In the genomic region with DNA sequence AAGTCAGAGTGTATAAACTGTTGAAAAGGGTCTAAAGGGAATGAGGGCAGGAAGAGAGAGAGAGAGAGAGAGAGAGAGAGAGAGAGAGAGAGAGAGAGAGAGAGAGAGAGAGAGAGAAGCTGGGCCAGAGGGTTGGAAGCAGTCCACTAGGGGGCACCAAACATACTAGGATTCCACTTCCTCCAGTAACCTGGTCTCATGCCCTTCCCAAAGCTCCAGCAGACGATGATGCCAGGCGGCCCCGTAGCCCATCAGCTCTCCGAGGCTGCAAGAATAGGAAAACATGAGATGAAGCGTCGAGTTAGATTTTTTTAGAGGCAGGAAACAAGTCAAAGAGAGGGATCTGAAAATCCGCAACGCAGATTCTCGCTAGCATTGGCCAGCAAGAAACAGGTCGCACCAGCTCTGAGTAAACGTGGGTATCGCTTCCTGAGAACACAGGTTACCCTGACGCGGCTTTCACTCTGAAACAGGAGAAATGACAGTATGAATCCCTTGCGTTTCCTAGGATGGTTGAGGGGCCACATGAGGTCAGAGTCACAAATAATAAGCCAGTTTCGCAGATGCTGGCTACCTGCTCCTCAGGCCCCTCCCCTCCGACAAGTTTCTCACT, we compare ENCODE assay signal across 8 mouse cellular contexts. TPM values are rescaled to one million over a fixed set of nuclear protein-coding genes. Genes with fewer than 3 reads are reported as not detected.
DNase-seq lines count a peak whose midpoint lies in the region; ATAC-seq lines count a peak whose summit lies in the region.

No protein-coding gene starts in this region.

- H3K4me1 ChIP-seq in forebrain, embryonic 16.5 days (replicated peaks; ENCODE audit: control insufficient read depth, insufficient read depth, low read length): peaks cover 6% of the 10 kb centered on the region
- no peaks in the 10 kb centered on the region for H3K4me1 ChIP-seq in liver, embryonic 16.5 days (ENCODE audit: control insufficient read depth, low read depth, low read length)
- H3K4me1 ChIP-seq in neural tube, embryonic 13.5 days (replicated peaks): peaks cover 4% of the 10 kb centered on the region; the same call in 1 of the 2 replicates

- 0 out of 2 replicates have a peak, but pooled peaks cover 5% of the 10 kb centered on the region for H3K27me3 ChIP-seq in forebrain, embryonic 16.5 days (replicated peaks; ENCODE audit: control insufficient read depth, insufficient read depth, low read length)
- H3K27me3 ChIP-seq in liver, embryonic 16.5 days (ENCODE audit: control insufficient read depth, insufficient read depth, low read depth, low read length): no peaks in the 10 kb centered on the region
- 0 out of 2 replicates have a peak, but pooled peaks cover 6% of the 10 kb centered on the region for H3K27me3 ChIP-seq in neural tube, embryonic 13.5 days

- WGBS in forebrain, embryonic 16.5 days: 15% methylated on average over 17 of the region's 17 CpGs
- 20% methylated on average over 17 of the region's 17 CpGs for WGBS in liver, embryonic 16.5 days (ENCODE audit: insufficient replicate concordance)
- WGBS in neural tube, embryonic 13.5 days: 18% methylated on average over 17 of the region's 17 CpGs

- no peaks in the 10 kb centered on the region for H3K36me3 ChIP-seq in forebrain, embryonic 16.5 days (ENCODE audit: control insufficient read depth, insufficient read depth)
- no peaks in the 10 kb centered on the region for H3K36me3 ChIP-seq in liver, embryonic 16.5 days (ENCODE audit: control insufficient read depth, insufficient read depth)
- H3K36me3 ChIP-seq in neural tube, embryonic 13.5 days: no peaks in the 10 kb centered on the region

- intact Hi-C loops in heart, postnatal 36 days (cut with DNase I): loop anchor here (2.0 to 5.0 kb wide), 3 partner anchors 161 to 308 kb away; no protein-coding TSS in a partner anchor

- H3K4me3 ChIP-seq in forebrain, embryonic 16.5 days (replicated peaks; ENCODE audit: low read length): peak overlapping the region; percentile 39
- no peak overlapping the region for H3K4me3 ChIP-seq in liver, embryonic 16.5 days (ENCODE audit: low read depth, low read length)
- peak overlapping the region; percentile 32 for H3K4me3 ChIP-seq in neural tube, embryonic 13.5 days

- ATAC-seq in forebrain, embryonic 16.5 days: peak; percentile 83
- no peak for ATAC-seq in liver, embryonic 16.5 days (ENCODE audit: low read depth)
- ATAC-seq in neural tube, embryonic 13.5 days (ENCODE audit: low read depth): peak; percentile 79

- peak overlapping the region; percentile 71 for H3K4me2 ChIP-seq in forebrain, embryonic 16.5 days (ENCODE audit: low read length)
- peak overlapping the region; percentile 26; the same call in 1 of the 2 replicates for H3K4me2 ChIP-seq in liver, embryonic 16.5 days (ENCODE audit: low read depth, low read length)
- peak overlapping the region; percentile 60 for H3K4me2 ChIP-seq in neural tube, embryonic 13.5 days

- H3K9ac ChIP-seq in forebrain, embryonic 16.5 days (replicated peaks; ENCODE audit: low read depth, low read length): peak overlapping the region; percentile 44; the same call in 1 of the 2 replicates
- no peak overlapping the region for H3K9ac ChIP-seq in liver, embryonic 16.5 days (ENCODE audit: low read depth, low read length)
- peak overlapping the region; percentile 63 for H3K9ac ChIP-seq in neural tube, embryonic 13.5 days

- no peak overlapping the region for H3K27ac ChIP-seq in forebrain, embryonic 16.5 days (ENCODE audit: low read length)
- H3K27ac ChIP-seq in liver, embryonic 16.5 days (ENCODE audit: low read length): no peak overlapping the region
- no peak overlapping the region for H3K27ac ChIP-seq in neural tube, embryonic 13.5 days (replicated peaks)

- no peaks in the 10 kb centered on the region for H3K9me3 ChIP-seq in forebrain, embryonic 16.5 days (ENCODE audit: control insufficient read depth, low read length)
- no peaks in the 10 kb centered on the region for H3K9me3 ChIP-seq in liver, embryonic 16.5 days (replicated peaks; ENCODE audit: control insufficient read depth, low read length)
- H3K9me3 ChIP-seq in neural tube, embryonic 13.5 days: no peaks in the 10 kb centered on the region

- peak; percentile 44 for DNase-seq in MEL-GATA-1-ER (ENCODE audit: extremely low read depth, low read depth)
- DNase-seq in cerebellum, adult 11-12 months: peak; percentile 83
- peak; percentile 68 to 76 for DNase-seq in heart, postnatal 36 days
- DNase-seq in layer of hippocampus, adult 18-20 months (ENCODE audit: low spot score in 2 of 2): peak; percentile 67 to 92
- peak; percentile 66 for DNase-seq in thymus, postnatal 14 days

RNA-seq across cellular contexts. Expression of gene Mfsd6l, which starts 10.6 kb away (rescaled TPM):
- not detected in 2 replicates for polyA plus RNA-seq in forebrain, embryonic 16.5 days (2015; fragmentation: Nextera tagmentation; extraction: Ambion mirVana)
- total RNA-seq in heart, postnatal 36 days (2021): not detected
- not detected for total RNA-seq in layer of hippocampus, adult 18-20 months (2021)
- polyA plus RNA-seq in liver, embryonic 16.5 days (2015; fragmentation: Nextera tagmentation; extraction: Ambion mirVana): 0.04 and 0.09 TPM in 2 replicates
- not detected in 2 replicates for polyA plus RNA-seq in neural tube, embryonic 13.5 days (2015; fragmentation: Nextera tagmentation; extraction: Ambion mirVana)

RNA-seq across cellular contexts. Expression of gene Ccdc42, which starts 20.3 kb away (rescaled TPM):
- 0.58 TPM in 1 of 2 replicates, not detected in the other for polyA plus RNA-seq in forebrain, embryonic 16.5 days (2015; fragmentation: Nextera tagmentation; extraction: Ambion mirVana)
- total RNA-seq in heart, postnatal 36 days (2021): not detected
- 1 to 10 TPM; 1.2 to 2.5 TPM for total RNA-seq in layer of hippocampus, adult 18-20 months (2021)
- not detected in 2 replicates for polyA plus RNA-seq in liver, embryonic 16.5 days (2015; fragmentation: Nextera tagmentation; extraction: Ambion mirVana)
- polyA plus RNA-seq in neural tube, embryonic 13.5 days (2015; fragmentation: Nextera tagmentation; extraction: Ambion mirVana): 0.20 and 0.32 TPM in 2 replicates
